Mouse (Mus musculus): ENCODE results near the gene Jpt1. TPM values are rescaled to one million over a fixed set of nuclear protein-coding genes. Genes with fewer than 3 reads are reported as not detected.

Jpt1 gene
- total and polyA plus RNA-seq, 2 experiments = 14.1 to 28.4 TPM

GRCm38 (mm10) chr11:115522703-115523102 is 8.5 kb upstream of the Jpt1 start:
- Histone ChIP-seq H3K9ac (ENCODE audit: low read depth, low read length) (no peak overlapping the region), H3K4me3 (ENCODE audit: insufficient read depth, low read depth, low read length) (no peak overlapping the region), H3K27ac (replicated peaks; ENCODE audit: insufficient read depth, low read depth, low read length) (no peak overlapping the region), H3K27me3 (ENCODE audit: control insufficient read depth, insufficient read depth, low read length) (no peaks in the 10 kb centered on the region), H3K36me3 (ENCODE audit: control insufficient read depth, insufficient read depth, low read length) (peaks cover 36% of the 10 kb centered on the region), H3K4me1 (ENCODE audit: control insufficient read depth, insufficient read depth, low read length) (peaks cover 1% of the 10 kb centered on the region; the same call in 1 of the 2 replicates), H3K79me2 (ENCODE audit: control insufficient read depth, insufficient read depth, low read length) (no peaks in the 10 kb centered on the region; the same call in 1 of the 2 replicates)
- TF ChIP-seq POLR2A (IDR thresholded peaks at IDR 0.05; ENCODE audit: extremely low read depth, insufficient read depth, low read length) = no peak
- TF ChIP-seq CTCF (IDR thresholded peaks at IDR 0.05; ENCODE audit: low read depth, low read length) = no peak
- 86% methylated on average over 2 of the region's 2 CpGs for WGBS
- no peak for DNase-seq (ENCODE audit: extremely low read depth, low read depth, low spot score)

DNA sequence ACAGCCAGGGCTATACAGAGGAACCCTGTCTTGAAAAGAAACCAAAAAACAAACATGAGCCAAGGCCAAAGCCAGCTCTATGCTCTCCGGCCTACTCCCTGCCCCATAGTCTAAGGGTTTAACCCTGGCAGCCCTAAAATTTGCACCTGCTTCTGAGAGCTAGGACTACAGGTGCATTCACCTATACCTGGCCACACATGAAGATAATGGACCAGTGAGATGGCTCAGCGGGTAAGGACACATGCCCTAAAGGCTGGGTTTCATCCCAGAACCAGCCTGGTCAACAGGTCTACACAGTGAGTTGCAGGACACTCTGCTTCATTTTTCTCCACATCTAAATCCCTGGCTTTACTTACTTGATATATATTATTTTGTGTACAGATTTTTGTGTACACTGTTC is 8.1 kb upstream of the Jpt1 start:
- H3K27ac ChIP-seq (replicated peaks; ENCODE audit: insufficient read depth, low read depth, low read length) = no peak overlapping the region
- no peaks in the 10 kb centered on the region for H3K27me3 ChIP-seq (ENCODE audit: control insufficient read depth, insufficient read depth, low read length)
- no peak overlapping the region for H3K4me3 ChIP-seq (ENCODE audit: insufficient read depth, low read depth, low read length)
- 74% methylated on average over 2 of the region's 2 CpGs for WGBS
- no peaks in the 10 kb centered on the region for H3K79me2 ChIP-seq (ENCODE audit: control insufficient read depth, insufficient read depth, low read length)
- H3K9ac ChIP-seq (ENCODE audit: low read depth, low read length) = no peak overlapping the region
- peaks cover 32% of the 10 kb centered on the region for H3K36me3 ChIP-seq (ENCODE audit: control insufficient read depth, insufficient read depth, low read length)
- DNase-seq (ENCODE audit: extremely low read depth, low read depth, low spot score) = no peak
- TF ChIP-seq POLR2A (IDR thresholded peaks at IDR 0.05; ENCODE audit: extremely low read depth, insufficient read depth, low read length) = no peak
- TF ChIP-seq CTCF (IDR thresholded peaks at IDR 0.05; ENCODE audit: low read depth, low read length) = no peak
- peaks cover 1% of the 10 kb centered on the region; the same call in 1 of the 2 replicates for H3K4me1 ChIP-seq (ENCODE audit: control insufficient read depth, insufficient read depth, low read length)

- WGBS = 82% methylated on average over 4 of the region's 4 CpGs
- no peak for DNase-seq (ENCODE audit: extremely low read depth, low read depth, low spot score)
Measured at GRCm38 (mm10) chr11:115521080-115521479, 6.9 kb upstream of the Jpt1 start.

GRCm38 (mm10) chr11:115520218-115520617 is 6.0 kb upstream of the Jpt1 start:
- peaks cover 1% of the 10 kb centered on the region; the same call in 1 of the 2 replicates for H3K4me1 ChIP-seq (ENCODE audit: control insufficient read depth, insufficient read depth, low read length)
- H3K36me3 ChIP-seq (ENCODE audit: control insufficient read depth, insufficient read depth, low read length) = peaks cover 16% of the 10 kb centered on the region
- no peak for DNase-seq (ENCODE audit: extremely low read depth, low read depth, low spot score)
- H3K27ac ChIP-seq (replicated peaks; ENCODE audit: insufficient read depth, low read depth, low read length) = no peak overlapping the region
- H3K79me2 ChIP-seq (ENCODE audit: control insufficient read depth, insufficient read depth, low read length) = no peaks in the 10 kb centered on the region
- no peaks in the 10 kb centered on the region for H3K27me3 ChIP-seq (ENCODE audit: control insufficient read depth, insufficient read depth, low read length)
- TF ChIP-seq CTCF (IDR thresholded peaks at IDR 0.05; ENCODE audit: low read depth, low read length) (no peak), POLR2A (IDR thresholded peaks at IDR 0.05; ENCODE audit: extremely low read depth, insufficient read depth, low read length) (no peak)
- no peak overlapping the region for H3K9ac ChIP-seq (ENCODE audit: low read depth, low read length)
- WGBS = 94% methylated on average over 2 of the region's 2 CpGs
- no peak overlapping the region for H3K4me3 ChIP-seq (ENCODE audit: insufficient read depth, low read depth, low read length)

More at GRCm38 (mm10) chr11:115521080-115521479, 6.9 kb upstream of the Jpt1 start:
- H3K27ac ChIP-seq (replicated peaks; ENCODE audit: insufficient read depth, low read depth, low read length) = no peak overlapping the region
- no peak overlapping the region for H3K9ac ChIP-seq (ENCODE audit: low read depth, low read length)
- H3K79me2 ChIP-seq (ENCODE audit: control insufficient read depth, insufficient read depth, low read length) = no peaks in the 10 kb centered on the region
- no peak for TF ChIP-seq POLR2A (IDR thresholded peaks at IDR 0.05; ENCODE audit: extremely low read depth, insufficient read depth, low read length)
- no peak for TF ChIP-seq CTCF (IDR thresholded peaks at IDR 0.05; ENCODE audit: low read depth, low read length)
- no peaks in the 10 kb centered on the region for H3K27me3 ChIP-seq (ENCODE audit: control insufficient read depth, insufficient read depth, low read length)
- H3K4me1 ChIP-seq (ENCODE audit: control insufficient read depth, insufficient read depth, low read length) = peaks cover 1% of the 10 kb centered on the region; the same call in 1 of the 2 replicates
- H3K4me3 ChIP-seq (ENCODE audit: insufficient read depth, low read depth, low read length) = no peak overlapping the region
- H3K36me3 ChIP-seq (ENCODE audit: control insufficient read depth, insufficient read depth, low read length) = peaks cover 24% of the 10 kb centered on the region

DNA sequence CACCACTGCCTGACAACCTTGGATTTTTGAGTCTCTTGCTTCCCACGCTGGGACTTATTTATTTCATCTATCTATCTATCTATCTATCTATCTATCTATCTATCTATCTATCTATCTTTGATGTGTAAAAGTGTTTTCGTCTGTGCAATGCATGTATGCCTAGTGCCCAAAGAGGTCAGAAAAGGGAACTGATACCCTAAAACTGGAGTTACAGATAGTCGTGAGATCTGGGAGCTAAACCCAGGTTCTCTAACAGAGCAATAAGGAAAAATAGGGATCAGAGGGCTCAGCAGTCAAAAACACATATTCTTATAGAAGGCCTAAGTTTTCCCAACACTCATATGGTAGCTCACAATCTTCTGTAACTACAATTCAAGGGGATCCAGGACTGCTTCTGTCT is 5.4 kb upstream of the Jpt1 start:
- DNase-seq (ENCODE audit: extremely low read depth, low read depth, low spot score) = no peak
- H3K4me3 ChIP-seq (ENCODE audit: insufficient read depth, low read depth, low read length) = no peak overlapping the region

DNA sequence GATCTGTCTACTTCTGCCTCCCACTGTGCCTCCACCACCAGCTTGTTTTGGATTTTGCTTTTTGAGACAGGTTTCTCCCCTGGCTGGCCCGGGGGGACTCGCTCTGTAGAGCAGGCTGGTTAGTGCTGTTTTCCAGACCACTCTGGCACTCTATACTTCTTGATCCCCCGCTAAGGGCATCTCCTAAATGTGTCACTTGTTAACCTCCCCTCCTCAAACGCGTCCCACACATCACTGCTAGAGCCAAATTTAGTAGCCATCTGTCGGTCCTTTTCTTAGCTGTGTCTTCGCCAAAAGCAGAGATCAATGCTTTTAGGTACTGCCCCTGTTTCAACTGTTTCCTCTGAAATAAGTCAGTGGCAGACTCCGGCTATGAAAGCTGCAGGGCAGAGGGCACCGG is 4.5 kb upstream of the Jpt1 start:
- TF ChIP-seq CTCF (IDR thresholded peaks at IDR 0.05; ENCODE audit: low read depth, low read length) = no peak
- no peak for TF ChIP-seq POLR2A (IDR thresholded peaks at IDR 0.05; ENCODE audit: extremely low read depth, insufficient read depth, low read length)
- WGBS = 52% methylated on average over 9 of the region's 9 CpGs

More for the DNA sequence above, 5.4 kb upstream of the Jpt1 start:
- 88% methylated on average over 3 of the region's 3 CpGs for WGBS
- TF ChIP-seq CTCF (IDR thresholded peaks at IDR 0.05; ENCODE audit: low read depth, low read length) = no peak
- TF ChIP-seq POLR2A (IDR thresholded peaks at IDR 0.05; ENCODE audit: extremely low read depth, insufficient read depth, low read length) = no peak
- Histone ChIP-seq H3K4me1 (ENCODE audit: control insufficient read depth, insufficient read depth, low read length) (peaks cover 1% of the 10 kb centered on the region; the same call in 1 of the 2 replicates), H3K9ac (ENCODE audit: low read depth, low read length) (no peak overlapping the region), H3K79me2 (ENCODE audit: control insufficient read depth, insufficient read depth, low read length) (no peaks in the 10 kb centered on the region), H3K36me3 (ENCODE audit: control insufficient read depth, insufficient read depth, low read length) (peaks cover 13% of the 10 kb centered on the region), H3K27me3 (ENCODE audit: control insufficient read depth, insufficient read depth, low read length) (no peaks in the 10 kb centered on the region), H3K27ac (replicated peaks; ENCODE audit: insufficient read depth, low read depth, low read length) (no peak overlapping the region)

More for the DNA sequence above, 4.5 kb upstream of the Jpt1 start:
- H3K4me3 ChIP-seq (ENCODE audit: insufficient read depth, low read depth, low read length) = no peak overlapping the region
- 0 out of 2 replicates have a peak, but pooled peaks cover 3% of the 10 kb centered on the region for H3K79me2 ChIP-seq (ENCODE audit: control insufficient read depth, insufficient read depth, low read length)
- H3K27ac ChIP-seq (replicated peaks; ENCODE audit: insufficient read depth, low read depth, low read length) = no peak overlapping the region
- no peaks in the 10 kb centered on the region for H3K27me3 ChIP-seq (ENCODE audit: control insufficient read depth, insufficient read depth, low read length)
- peaks cover 5% of the 10 kb centered on the region for H3K36me3 ChIP-seq (ENCODE audit: control insufficient read depth, insufficient read depth, low read length)
- DNase-seq (ENCODE audit: extremely low read depth, low read depth, low spot score) = no peak
- H3K4me1 ChIP-seq (ENCODE audit: control insufficient read depth, insufficient read depth, low read length) = peaks cover 1% of the 10 kb centered on the region; the same call in 1 of the 2 replicates
- H3K9ac ChIP-seq (ENCODE audit: low read depth, low read length) = no peak overlapping the region
